Mouse (Mus musculus): ENCODE measurements around the gene Slc35f2. TPM values are rescaled to one million over a fixed set of nuclear protein-coding genes. Genes with fewer than 3 reads are reported as not detected.

Slc35f2 gene
- polyA plus RNA-seq, 1 experiment from 2014 or later, result 18.0 TPM

DNA sequence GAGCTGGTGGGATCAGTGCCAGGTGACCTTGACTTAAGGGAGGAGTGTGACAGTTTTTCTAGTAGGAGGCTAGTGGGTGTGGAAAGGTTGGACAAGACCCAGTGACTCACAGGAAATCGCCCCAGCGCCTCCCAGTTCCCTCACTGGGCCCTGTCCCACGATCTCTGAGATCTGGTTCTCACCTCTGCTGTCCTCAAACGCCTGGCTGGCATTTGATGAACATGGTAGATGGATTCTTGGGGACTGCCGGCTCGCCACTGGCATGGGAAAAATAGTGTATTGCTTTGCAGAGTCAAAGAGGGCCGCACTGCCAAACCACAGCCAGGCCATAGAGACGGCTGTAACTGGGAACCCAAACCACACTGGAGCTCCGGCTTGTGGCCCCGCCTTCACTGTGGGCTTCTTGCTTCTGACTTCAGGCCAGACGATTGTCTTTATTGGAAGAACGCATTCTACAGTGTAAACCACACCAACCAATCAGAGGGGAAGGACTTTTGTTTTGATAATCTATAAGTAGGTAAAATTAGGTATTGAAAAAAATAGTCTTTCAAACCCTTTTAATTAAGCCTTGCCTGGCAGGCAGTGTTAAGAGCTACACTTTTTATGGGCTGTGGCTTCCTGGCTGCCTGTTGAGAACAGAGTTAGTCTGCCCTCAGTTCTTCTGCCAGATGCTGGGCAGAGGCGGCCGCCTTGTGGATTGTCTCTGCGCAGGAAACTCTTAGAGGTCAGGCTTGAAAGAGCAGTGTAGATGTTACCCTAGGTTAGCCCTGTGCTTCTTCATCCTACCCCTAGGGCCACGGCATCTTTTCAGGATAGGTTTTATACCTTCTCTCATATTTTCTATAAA is 15.4 kb downstream of the Slc35f2 start:
- H3K4me3 ChIP-seq, result no peak overlapping the region
- no peaks in the 10 kb centered on the region for H3K4me1 ChIP-seq (replicated peaks)
- H3K9ac ChIP-seq, result no peak overlapping the region
- no peaks in the 10 kb centered on the region for H3K27me3 ChIP-seq
- no peak overlapping the region for H3K4me2 ChIP-seq
- H3K27ac ChIP-seq (replicated peaks), result no peak overlapping the region
- WGBS, result 86% methylated on average over 16 of the region's 16 CpGs
- no peaks in the 10 kb centered on the region for H3K9me3 ChIP-seq
- no peak for ATAC-seq (ENCODE audit: low FRiP score, low read depth)
- H3K36me3 ChIP-seq, result no peaks in the 10 kb centered on the region

DNA sequence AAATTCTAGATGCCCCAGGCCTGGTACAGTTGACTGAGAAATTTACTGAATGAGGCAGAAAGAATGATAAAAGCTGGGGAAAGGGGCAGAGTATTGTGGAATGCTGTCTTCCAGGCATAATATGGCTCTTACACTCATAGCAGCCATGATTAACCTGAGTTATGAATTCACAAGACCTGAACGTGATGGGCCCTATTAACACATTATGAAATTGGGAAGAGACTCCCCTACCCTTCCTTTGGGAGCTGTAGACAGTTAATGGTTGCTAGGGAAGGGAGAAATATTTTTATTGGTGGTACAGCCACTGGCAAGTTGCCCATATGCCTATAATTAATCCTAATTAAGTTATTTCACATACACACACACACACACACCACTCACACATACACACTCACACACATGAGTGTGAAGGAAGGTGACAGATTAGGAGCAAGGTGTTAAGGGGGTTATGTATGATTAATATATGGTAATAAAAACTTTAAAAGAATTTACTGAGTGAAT is 22.5 kb downstream of the Slc35f2 start:
- Histone ChIP-seq H3K4me1 (replicated peaks) (peaks cover 15% of the 10 kb centered on the region; the same call in 1 of the 2 replicates), H3K4me3 (no peak overlapping the region), H3K27me3 (no peaks in the 10 kb centered on the region), H3K4me2 (no peak overlapping the region), H3K9me3 (no peaks in the 10 kb centered on the region), H3K9ac (no peak overlapping the region), H3K27ac (replicated peaks) (0 out of 2 replicates have a peak overlapping the region, but pooled peaks have one; percentile 28), H3K36me3 (no peaks in the 10 kb centered on the region)
- no peak for ATAC-seq (ENCODE audit: low FRiP score, low read depth)
- 38% methylated on average over 1 of the region's 1 CpGs for WGBS

DNA sequence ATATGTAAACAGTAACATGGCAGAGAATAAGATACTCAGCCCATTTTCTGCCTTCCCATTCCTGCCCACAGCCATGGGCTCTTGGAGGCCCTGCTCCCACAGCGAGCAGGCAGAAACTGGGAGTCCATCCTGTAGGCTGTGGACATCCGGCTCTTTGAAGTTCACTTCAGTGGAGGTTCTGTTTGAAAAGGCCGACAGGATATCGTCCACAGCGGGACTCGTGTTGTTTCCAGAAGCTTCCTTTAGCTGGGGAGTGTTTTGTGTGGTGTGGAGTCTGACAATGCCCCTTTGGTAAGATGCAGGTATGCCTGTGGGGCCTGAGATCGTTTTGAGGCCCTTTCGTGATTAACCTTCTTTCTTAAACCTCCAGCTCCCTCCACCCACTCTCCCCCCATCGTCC is 23.2 kb downstream of the Slc35f2 start:
- no peak overlapping the region for H3K4me3 ChIP-seq
- H3K27me3 ChIP-seq, result no peaks in the 10 kb centered on the region
- 58% methylated on average over 9 of the region's 9 CpGs for WGBS
- H3K9me3 ChIP-seq, result no peaks in the 10 kb centered on the region
- H3K9ac ChIP-seq, result no peak overlapping the region
- H3K4me2 ChIP-seq, result no peak overlapping the region
- H3K27ac ChIP-seq (replicated peaks), result peak overlapping the region; percentile 51
- no peak for ATAC-seq (ENCODE audit: low FRiP score, low read depth)
- H3K36me3 ChIP-seq, result no peaks in the 10 kb centered on the region
- peaks cover 15% of the 10 kb centered on the region; the same call in 1 of the 2 replicates for H3K4me1 ChIP-seq (replicated peaks)

DNA sequence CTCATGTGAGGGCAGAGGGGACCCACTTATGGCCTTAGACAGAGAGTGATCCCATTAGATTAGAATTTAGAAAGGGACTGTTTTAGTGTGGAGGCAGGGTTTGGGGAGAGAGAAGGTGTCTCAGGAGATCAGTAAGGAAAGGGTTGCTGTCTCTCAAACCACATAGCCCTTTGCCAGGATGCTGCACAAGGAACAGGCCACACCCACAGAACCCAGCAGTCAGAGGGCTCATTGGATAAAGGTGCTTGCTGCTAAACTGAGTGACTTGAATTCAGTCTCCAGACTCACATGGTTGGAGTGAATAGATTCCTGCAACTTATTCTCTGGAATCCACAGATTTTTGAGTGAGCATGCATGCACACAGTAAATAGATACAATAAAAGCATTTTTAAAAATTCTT is 24.0 kb downstream of the Slc35f2 start:
- H3K4me3 ChIP-seq, result no peak overlapping the region
- no peaks in the 10 kb centered on the region for H3K9me3 ChIP-seq
- no peaks in the 10 kb centered on the region for H3K36me3 ChIP-seq
- H3K9ac ChIP-seq, result no peak overlapping the region
- no peak overlapping the region for H3K4me2 ChIP-seq
- no peak for ATAC-seq (ENCODE audit: low FRiP score, low read depth)
- H3K27me3 ChIP-seq, result no peaks in the 10 kb centered on the region
- H3K4me1 ChIP-seq (replicated peaks), result peaks cover 15% of the 10 kb centered on the region; the same call in 1 of the 2 replicates
- H3K27ac ChIP-seq (replicated peaks), result peak overlapping the region; percentile 51; the same call in 1 of the 2 replicates

DNA sequence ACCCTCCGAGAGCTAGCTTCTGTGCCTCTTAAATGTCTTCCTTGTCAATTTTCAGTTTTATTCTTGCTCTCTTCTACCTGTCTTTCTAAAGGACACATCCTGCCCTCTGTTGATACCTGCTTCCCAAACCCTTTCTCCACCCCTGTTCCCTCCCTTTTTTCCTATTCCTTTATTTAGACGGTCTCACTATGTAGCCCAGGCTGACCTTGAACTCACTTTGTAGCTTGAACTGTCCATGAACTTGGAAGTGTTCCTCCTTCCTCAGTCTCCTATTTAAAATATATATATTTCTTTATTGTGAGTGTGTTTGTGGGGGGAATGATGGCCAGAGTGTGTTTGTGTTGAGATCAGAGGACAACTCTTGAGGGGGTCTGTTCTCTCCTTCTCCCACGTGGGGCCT is 25.0 kb downstream of the Slc35f2 start:
- Histone ChIP-seq H3K4me3 (no peak overlapping the region), H3K36me3 (no peaks in the 10 kb centered on the region), H3K4me2 (no peak overlapping the region), H3K27me3 (no peaks in the 10 kb centered on the region), H3K27ac (replicated peaks) (no peak overlapping the region), H3K9me3 (no peaks in the 10 kb centered on the region), H3K9ac (no peak overlapping the region), H3K4me1 (replicated peaks) (peaks cover 15% of the 10 kb centered on the region; the same call in 1 of the 2 replicates)
- ATAC-seq (ENCODE audit: low FRiP score, low read depth), result no peak
- WGBS, result 89% methylated on average over 3 of the region's 3 CpGs

DNA sequence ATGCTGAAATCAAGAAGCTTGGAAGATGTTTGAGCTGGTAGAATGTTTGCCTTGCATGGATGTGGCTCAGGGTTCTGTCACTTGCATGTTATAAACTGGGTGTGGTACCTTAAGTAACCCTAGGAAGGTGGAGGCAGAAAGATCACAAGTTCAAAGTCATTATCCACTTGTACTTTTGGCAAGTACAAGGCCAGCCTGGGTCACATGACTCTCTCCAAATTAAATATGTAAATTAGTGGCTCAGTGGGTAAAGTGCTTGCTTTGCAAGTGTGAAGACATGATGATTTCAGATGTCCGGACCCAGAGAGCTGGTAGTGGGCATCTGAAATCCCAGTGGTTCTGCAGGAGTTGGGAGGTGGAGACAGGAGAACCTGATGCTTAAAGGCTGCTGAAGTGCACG is 25.8 kb downstream of the Slc35f2 start:
- H3K9me3 ChIP-seq, result no peaks in the 10 kb centered on the region
- no peaks in the 10 kb centered on the region for H3K36me3 ChIP-seq
- no peak overlapping the region for H3K9ac ChIP-seq
- ATAC-seq (ENCODE audit: low FRiP score, low read depth), result no peak
- H3K4me2 ChIP-seq, result no peak overlapping the region
- peaks cover 15% of the 10 kb centered on the region; the same call in 1 of the 2 replicates for H3K4me1 ChIP-seq (replicated peaks)
- H3K27ac ChIP-seq (replicated peaks), result no peak overlapping the region
- 74% methylated on average over 2 of the region's 2 CpGs for WGBS
- H3K4me3 ChIP-seq, result no peak overlapping the region
- H3K27me3 ChIP-seq, result no peaks in the 10 kb centered on the region

DNA sequence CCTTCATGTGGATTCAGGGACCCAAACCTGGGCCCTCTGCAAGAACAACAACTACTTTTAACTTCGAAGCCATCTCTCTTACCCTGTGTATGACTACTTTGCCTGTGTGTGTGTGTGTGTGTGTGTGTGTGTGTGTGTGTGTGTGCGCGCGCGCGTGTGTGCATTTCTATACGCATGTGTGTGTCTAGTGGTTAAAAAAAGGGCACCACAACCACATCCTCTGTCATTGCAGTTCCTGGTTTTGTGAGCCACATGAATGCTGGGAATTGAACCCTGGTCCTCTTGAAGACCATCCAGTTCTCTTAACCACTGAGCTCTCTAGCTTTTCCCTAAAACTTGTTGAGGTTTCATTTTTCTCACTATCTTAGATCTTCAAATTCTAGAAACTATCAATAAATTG is 31.6 kb downstream of the Slc35f2 start:
- Histone ChIP-seq H3K4me2 (no peak overlapping the region), H3K9me3 (no peaks in the 10 kb centered on the region), H3K4me1 (replicated peaks) (no peaks in the 10 kb centered on the region), H3K27me3 (no peaks in the 10 kb centered on the region), H3K4me3 (no peak overlapping the region), H3K36me3 (no peaks in the 10 kb centered on the region), H3K27ac (replicated peaks) (no peak overlapping the region), H3K9ac (no peak overlapping the region)
- 93% methylated on average over 7 of the region's 7 CpGs for WGBS
- ATAC-seq (ENCODE audit: low FRiP score, low read depth), result no peak

DNA sequence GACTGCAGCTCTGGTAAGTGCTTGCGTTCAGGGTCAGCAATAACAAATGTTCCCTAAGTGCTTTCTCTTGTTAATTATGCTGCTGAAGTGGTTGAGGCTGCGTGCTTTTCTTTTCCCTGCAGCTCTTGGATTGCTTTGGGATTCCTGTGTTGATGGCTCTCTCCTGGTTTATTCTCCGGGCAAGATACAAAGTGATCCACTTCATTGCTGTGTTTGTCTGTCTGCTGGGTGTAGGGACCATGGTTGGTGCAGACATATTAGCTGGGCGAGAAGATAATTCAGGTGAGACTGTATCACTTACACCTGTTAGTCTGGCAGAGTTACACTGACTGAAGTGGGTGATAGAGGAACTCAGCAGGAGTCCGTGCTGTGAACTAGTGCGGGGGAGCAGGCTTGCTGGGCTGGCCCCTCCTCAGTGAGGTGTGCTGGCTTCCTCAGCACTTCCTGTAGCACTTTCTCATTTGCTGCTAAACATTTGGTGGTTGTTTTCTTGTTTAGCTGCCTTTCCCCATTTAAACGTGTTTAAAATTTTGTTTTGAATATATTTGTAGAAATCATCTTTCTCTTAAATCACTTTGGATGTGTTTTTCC is 35.3 kb downstream of the Slc35f2 start:
- Histone ChIP-seq H3K4me1 (replicated peaks) (no peaks in the 10 kb centered on the region), H3K9me3 (no peaks in the 10 kb centered on the region), H3K4me2 (no peak overlapping the region), H3K9ac (no peak overlapping the region), H3K27me3 (no peaks in the 10 kb centered on the region), H3K27ac (replicated peaks) (no peak overlapping the region), H3K4me3 (no peak overlapping the region), H3K36me3 (no peaks in the 10 kb centered on the region; the same call in 1 of the 2 replicates)
- ATAC-seq (ENCODE audit: low FRiP score, low read depth), result no peak
- WGBS, result 23% methylated on average over 7 of the region's 7 CpGs

DNA sequence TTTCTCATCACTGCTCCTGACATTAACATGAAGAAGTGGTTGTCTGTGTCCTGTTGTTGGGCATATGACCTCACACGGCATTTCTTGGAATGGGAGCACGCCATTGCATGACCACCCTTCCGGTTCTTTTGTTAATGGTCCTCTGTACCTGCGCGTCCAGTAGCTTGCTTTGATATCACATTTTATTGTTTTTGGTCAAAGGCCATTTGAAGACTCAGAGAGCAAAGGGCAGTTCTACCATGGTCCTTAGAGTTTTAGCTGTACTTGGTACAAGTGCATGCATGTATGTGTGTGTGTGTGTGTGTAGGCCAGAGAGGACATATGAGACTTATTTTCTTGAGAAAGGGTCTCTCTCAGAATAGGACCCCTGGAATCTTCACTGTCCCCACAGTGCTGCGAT is 42.1 kb downstream of the Slc35f2 start:
- H3K36me3 ChIP-seq, result no peaks in the 10 kb centered on the region; the same call in 1 of the 2 replicates
- 94% methylated on average over 6 of the region's 6 CpGs for WGBS
- no peak overlapping the region for H3K27ac ChIP-seq (replicated peaks)
- no peaks in the 10 kb centered on the region for H3K9me3 ChIP-seq
- no peak for ATAC-seq (ENCODE audit: low FRiP score, low read depth)
- H3K27me3 ChIP-seq, result no peaks in the 10 kb centered on the region
- H3K9ac ChIP-seq, result no peak overlapping the region
- H3K4me2 ChIP-seq, result no peak overlapping the region
- H3K4me1 ChIP-seq (replicated peaks), result no peaks in the 10 kb centered on the region
- no peak overlapping the region for H3K4me3 ChIP-seq

DNA sequence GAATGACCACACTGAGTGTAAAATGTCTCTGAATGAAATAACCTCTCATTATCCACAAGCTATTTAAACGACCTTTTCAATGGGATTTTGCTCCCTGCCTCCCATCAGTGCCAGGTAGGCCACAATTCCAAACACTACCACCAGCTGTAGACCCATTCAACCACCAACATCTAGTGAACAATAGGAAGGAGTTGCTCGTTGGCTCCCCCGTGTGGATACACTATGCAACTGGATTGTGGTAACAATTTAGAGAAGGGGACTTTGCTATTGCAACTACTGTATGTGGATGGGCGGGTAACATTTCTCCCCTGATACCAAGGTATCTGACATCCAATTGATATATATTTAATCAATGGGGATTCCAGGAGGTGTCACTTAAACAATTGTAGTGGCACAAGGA is 47.4 kb downstream of the Slc35f2 start:
- Histone ChIP-seq H3K9ac (no peak overlapping the region), H3K4me2 (no peak overlapping the region), H3K9me3 (no peaks in the 10 kb centered on the region), H3K36me3 (no peaks in the 10 kb centered on the region), H3K4me3 (no peak overlapping the region), H3K27ac (replicated peaks) (no peak overlapping the region), H3K27me3 (no peaks in the 10 kb centered on the region), H3K4me1 (replicated peaks) (no peaks in the 10 kb centered on the region)
- no peak for ATAC-seq (ENCODE audit: low FRiP score, low read depth)
- 39% methylated on average over 4 of the region's 4 CpGs for WGBS

DNA sequence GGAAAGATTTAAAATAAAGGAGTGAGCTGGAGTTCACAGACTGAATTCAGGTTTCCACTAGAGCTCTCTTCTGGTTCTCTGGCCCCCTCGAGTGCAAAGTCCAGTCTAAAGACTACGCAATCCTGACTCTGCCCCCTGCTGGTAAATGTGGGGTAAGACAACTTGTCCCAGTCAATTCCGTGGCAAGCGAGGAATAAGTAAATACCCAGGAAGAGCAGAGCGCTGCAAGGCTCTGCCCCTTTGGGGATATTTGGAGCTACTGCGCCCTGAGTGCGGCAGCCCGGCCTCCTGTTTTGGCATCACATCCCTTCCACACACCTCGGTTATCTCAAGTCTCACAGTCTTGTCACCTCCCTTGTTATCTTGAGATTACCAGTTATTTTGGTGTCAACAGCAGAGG is 54.0 kb downstream of the Slc35f2 start:
- no peak for ATAC-seq (ENCODE audit: low FRiP score, low read depth)
- Histone ChIP-seq H3K36me3 (no peaks in the 10 kb centered on the region), H3K9me3 (no peaks in the 10 kb centered on the region)

DNA sequence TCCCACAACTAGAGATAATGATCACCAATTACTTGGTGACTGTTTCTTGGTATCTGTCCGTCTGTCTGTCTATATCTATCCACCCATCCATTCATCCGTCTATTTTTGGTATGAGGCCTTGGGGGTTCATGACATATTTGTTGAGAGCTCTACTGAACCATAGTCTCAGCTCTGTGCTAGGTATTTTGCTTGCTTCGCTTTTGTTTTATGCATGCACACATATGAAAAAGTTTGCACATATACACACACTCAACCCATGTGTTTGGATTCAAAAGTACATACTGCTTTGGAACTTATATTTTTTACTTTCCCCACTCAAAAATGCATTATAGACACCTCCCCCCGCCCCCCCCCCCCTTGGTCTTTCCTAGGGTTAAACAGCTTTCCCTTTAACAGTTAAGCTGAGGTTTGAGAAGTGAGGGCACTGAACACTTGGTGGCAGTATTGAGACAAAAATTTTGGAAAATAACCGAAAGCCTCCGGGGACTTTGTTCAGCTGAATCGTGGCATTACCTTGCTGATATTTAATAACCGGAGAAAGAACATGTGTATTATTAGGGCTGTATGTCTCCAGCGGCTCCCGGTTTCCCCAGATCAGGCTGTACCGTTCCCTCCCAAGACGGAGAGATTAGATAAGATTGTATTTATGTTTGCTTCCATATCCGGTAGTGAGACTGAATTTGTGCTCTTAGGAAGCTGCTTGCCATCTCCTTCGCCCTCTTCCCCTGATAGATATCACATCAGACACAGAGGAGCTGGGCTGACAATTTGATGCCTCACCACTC is 57.9 kb downstream of the Slc35f2 start:
- H3K9ac ChIP-seq, result peak overlapping the region; percentile 57
- peak overlapping the region; percentile 64 for H3K4me2 ChIP-seq
- peak; percentile 74 for ATAC-seq (ENCODE audit: low FRiP score, low read depth)
- H3K27me3 ChIP-seq, result no peaks in the 10 kb centered on the region
- peak overlapping the region; percentile 81 for H3K27ac ChIP-seq (replicated peaks)
- 16% methylated on average over 14 of the region's 14 CpGs for WGBS
- no peaks in the 10 kb centered on the region for H3K9me3 ChIP-seq
- H3K4me3 ChIP-seq, result peak overlapping the region; percentile 45
- peaks cover 4% of the 10 kb centered on the region; the same call in 1 of the 2 replicates for H3K4me1 ChIP-seq (replicated peaks)
- no peaks in the 10 kb centered on the region for H3K36me3 ChIP-seq

More for the DNA sequence above, 54.0 kb downstream of the Slc35f2 start:
- no peak overlapping the region for H3K4me2 ChIP-seq
- no peak overlapping the region for H3K4me3 ChIP-seq
- no peak overlapping the region for H3K27ac ChIP-seq (replicated peaks)
- peaks cover 4% of the 10 kb centered on the region; the same call in 1 of the 2 replicates for H3K4me1 ChIP-seq (replicated peaks)
- H3K27me3 ChIP-seq, result no peaks in the 10 kb centered on the region
- WGBS, result 11% methylated on average over 9 of the region's 9 CpGs
- H3K9ac ChIP-seq, result no peak overlapping the region
